Mouse (Mus musculus) forebrain, embryonic 14.5 days (tissue): Measurements from ENCODE around the gene Scin. TPM values are rescaled to one million over a fixed set of nuclear protein-coding genes. Genes with fewer than 3 reads are reported as not detected.
A peak's percentile ranks its signal among the peaks of the same experiment; 100 is the strongest.

Experiments
- ATAC-seq: fragments of 200-750 bp; cut with Nextera tagmentation; 2 replicates; pipeline ENCODE4 v1.8.0; 2017; ENCODE audit warnings: mild to moderate bottlenecking, moderate library complexity
- DNase-seq: peaks from one replicate; pipeline ENCODE4 v3.0.0-alpha.2; 2015; ENCODE audit warnings: low spot score
- H3K27ac ChIP-seq: fragments of 300-500 bp; sonication (generic); 2 replicates; pipeline ENCODE4 v1.5.1; 2014; ENCODE audit warnings: low read depth, mild to moderate bottlenecking, control low read depth, low read length, moderate library complexity
- H3K27me3 ChIP-seq: fragments of 300-500 bp; sonication (generic); replicated peaks from 2 replicates; pipeline ENCODE4 v1.6.1; 2014; ENCODE audit warnings: low read length, control low read depth, mixed read lengths; ENCODE audit not compliant: control insufficient read depth, insufficient read depth
- H3K36me3 ChIP-seq: fragments of 300-500 bp; sonication (generic); 2 replicates; pipeline ENCODE4 v1.6.1; 2014; ENCODE audit warnings: low read length, control low read depth; ENCODE audit not compliant: control insufficient read depth, insufficient read depth
- H3K4me1 ChIP-seq: fragments of 300-500 bp; sonication (generic); 2 replicates; pipeline ENCODE4 v1.6.1; 2014; ENCODE audit warnings: antibody characterized with exemption, low read length, control low read depth; ENCODE audit not compliant: control insufficient read depth, insufficient read depth
- H3K4me2 ChIP-seq: fragments of 300-500 bp; sonication (generic); 2 replicates; pipeline ENCODE4 v1.6.1; 2014; ENCODE audit warnings: mild to moderate bottlenecking, control low read depth, low read length
- H3K4me3 ChIP-seq: fragments of 300-500 bp; sonication (generic); 2 replicates; pipeline ENCODE4 v1.5.1; 2014; ENCODE audit warnings: low read depth, low read length, control low read depth
- H3K9ac ChIP-seq: fragments of 300-500 bp; sonication (generic); 2 replicates; pipeline ENCODE4 v1.6.1; 2014; ENCODE audit warnings: mild to moderate bottlenecking, low read length, control low read depth, moderate library complexity
- H3K9me3 ChIP-seq: fragments of 300-500 bp; sonication (generic); replicated peaks from 2 replicates; pipeline ENCODE4 v1.6.1; 2016; ENCODE audit warnings: low read length, control low read depth, mixed read lengths; ENCODE audit not compliant: control insufficient read depth
- WGBS: fragments of 180-500 bp; shearing (Covaris S2); extraction: QIAGEN DNeasy Blood & Tissue Kit; methylation state at CpG from one replicate; pipeline ENCODE4 v1.1.7; 2014; 5-methylcytosine and 5-hydroxymethylcytosine counted together
- polyA plus RNA-seq: library from polyadenylated mRNA; unstranded; fragments of >200 nt; fragmentation: Nextera tagmentation; extraction: Ambion mirVana; gene quantifications from 2 replicates; pipeline ENCODE4 v1.2.1, GENCODE M21; 2014

The Scin gene
- polyA plus RNA-seq, 1 experiment from 2014 or later: not detected

DNA sequence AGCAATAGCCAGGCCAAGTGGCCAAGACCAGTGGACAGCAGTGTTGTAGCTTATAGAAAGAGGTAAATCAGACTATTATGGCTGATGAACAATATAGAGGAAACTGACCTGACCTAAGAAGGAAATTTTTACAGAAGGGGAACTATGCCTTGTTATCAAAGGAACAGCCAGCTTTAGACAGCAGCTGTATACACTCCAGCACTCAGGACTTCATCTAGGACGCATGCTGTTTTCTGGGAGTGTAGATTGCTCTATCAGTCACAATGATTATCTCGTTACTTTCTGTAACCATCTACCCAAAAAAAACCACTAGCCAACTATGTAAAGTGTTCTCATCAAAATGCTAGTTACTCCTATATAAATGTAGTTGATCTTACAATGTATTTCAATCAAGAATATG lies 34.6 kb downstream of the Scin start:
- no peak overlapping the region for H3K9ac ChIP-seq
- WGBS: 80% methylated on average over 2 of the region's 2 CpGs

DNA sequence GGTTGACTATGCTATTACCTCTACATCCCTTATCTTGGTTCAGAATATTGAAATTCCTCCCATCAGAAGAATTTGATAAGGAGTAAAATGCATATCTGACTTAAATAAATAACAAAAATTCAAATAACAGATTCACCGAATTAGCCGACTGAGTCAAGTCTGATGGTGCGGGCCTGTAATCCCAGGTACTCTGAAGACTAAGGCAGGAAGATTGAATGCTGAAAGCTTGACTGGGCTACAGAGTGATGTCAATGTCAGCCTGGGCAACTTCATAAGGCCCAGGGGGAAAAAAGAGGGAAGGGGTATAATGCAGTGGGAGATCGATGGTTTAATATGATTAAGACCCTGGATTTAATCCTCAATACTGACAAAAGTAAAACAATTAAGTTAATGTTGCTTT lies 36.6 kb downstream of the Scin start:
- ATAC-seq: no peak
- Histone ChIP-seq H3K4me2 (no peak overlapping the region), H3K9me3 (no peaks in the 10 kb centered on the region), H3K27me3 (no peaks in the 10 kb centered on the region), H3K4me3 (no peak overlapping the region), H3K27ac (no peak overlapping the region), H3K36me3 (no peaks in the 10 kb centered on the region), H3K9ac (no peak overlapping the region), H3K4me1 (no peaks in the 10 kb centered on the region)
- WGBS: 93% methylated on average over 4 of the region's 4 CpGs
- no peak for DNase-seq

More for the DNA sequence above, 34.6 kb downstream of the Scin start:
- no peaks in the 10 kb centered on the region for H3K36me3 ChIP-seq
- DNase-seq: no peak
- H3K4me1 ChIP-seq: no peaks in the 10 kb centered on the region
- H3K4me2 ChIP-seq: no peak overlapping the region
- no peak overlapping the region for H3K4me3 ChIP-seq
- H3K27ac ChIP-seq: no peak overlapping the region
- no peaks in the 10 kb centered on the region for H3K9me3 ChIP-seq
- no peaks in the 10 kb centered on the region for H3K27me3 ChIP-seq
- no peak for ATAC-seq

DNA sequence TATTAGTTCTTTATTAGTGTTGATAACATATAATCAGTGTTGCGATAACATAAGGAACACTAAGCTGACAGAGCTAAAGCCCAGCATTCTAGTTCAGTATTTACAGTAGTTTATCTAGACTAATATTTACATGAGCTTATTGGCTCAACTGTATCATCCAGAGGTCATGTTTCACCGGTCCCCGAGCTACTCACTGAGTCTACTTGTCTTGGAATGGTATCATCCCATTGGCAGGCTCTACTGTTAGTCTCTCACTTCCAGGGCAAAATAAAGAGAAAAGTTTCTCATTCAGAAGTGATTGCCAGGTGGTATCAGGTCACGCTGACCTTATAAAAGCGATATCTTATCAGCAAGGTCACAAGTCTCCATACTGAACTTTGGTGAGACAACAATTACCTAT lies 37.0 kb downstream of the Scin start:
- Histone ChIP-seq H3K36me3 (no peaks in the 10 kb centered on the region), H3K9me3 (no peaks in the 10 kb centered on the region), H3K4me1 (no peaks in the 10 kb centered on the region), H3K27ac (no peak overlapping the region), H3K9ac (no peak overlapping the region), H3K27me3 (no peaks in the 10 kb centered on the region), H3K4me3 (no peak overlapping the region), H3K4me2 (no peak overlapping the region)
- DNase-seq: no peak
- 96% methylated on average over 5 of the region's 5 CpGs for WGBS
- no peak for ATAC-seq

DNA sequence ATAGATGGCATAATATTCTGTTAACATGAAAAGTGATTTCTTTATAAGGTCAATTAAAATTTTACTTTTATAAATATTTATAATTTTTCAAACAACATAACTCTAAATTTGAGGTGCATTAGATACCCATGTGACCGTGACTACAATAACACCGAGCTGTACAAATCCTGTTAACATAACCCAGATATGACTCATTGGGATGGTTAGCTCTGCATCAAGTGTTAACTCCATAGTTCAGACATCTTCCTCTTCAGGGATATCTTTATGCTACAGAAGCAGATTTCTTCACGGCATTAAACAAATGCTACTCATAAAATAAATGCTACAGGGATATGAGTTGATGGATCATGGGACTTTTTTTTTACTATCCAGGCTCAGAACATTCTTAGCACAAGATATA lies 37.6 kb downstream of the Scin start:
- no peaks in the 10 kb centered on the region for H3K27me3 ChIP-seq
- no peak overlapping the region for H3K27ac ChIP-seq
- no peak overlapping the region for H3K4me2 ChIP-seq
- WGBS: 95% methylated on average over 3 of the region's 3 CpGs
- no peak overlapping the region for H3K4me3 ChIP-seq
- no peaks in the 10 kb centered on the region for H3K4me1 ChIP-seq
- no peaks in the 10 kb centered on the region for H3K36me3 ChIP-seq
- no peak for DNase-seq
- ATAC-seq: no peak
- H3K9ac ChIP-seq: no peak overlapping the region
- no peaks in the 10 kb centered on the region for H3K9me3 ChIP-seq

DNA sequence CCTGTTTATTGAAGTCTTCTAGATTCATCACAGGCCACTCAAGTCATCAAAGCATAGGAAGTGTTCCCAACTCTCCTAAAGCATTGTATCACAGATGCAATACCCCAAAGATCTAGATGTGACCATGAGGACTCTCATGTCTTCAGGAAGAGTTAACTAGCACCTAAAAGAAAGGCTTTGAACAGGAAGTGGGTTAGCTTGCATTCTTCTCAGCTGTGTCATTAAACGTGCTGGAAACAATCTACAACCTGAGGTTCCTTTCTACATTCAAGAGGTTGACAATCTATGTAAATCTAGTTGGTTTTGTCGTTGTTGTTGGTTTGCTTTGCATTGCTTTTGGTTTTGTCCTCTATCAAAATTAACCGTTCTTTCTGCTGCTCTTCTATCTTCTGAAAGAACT lies 44.0 kb downstream of the Scin start:
- Histone ChIP-seq H3K27me3 (no peaks in the 10 kb centered on the region), H3K9me3 (no peaks in the 10 kb centered on the region), H3K27ac (no peak overlapping the region), H3K4me3 (no peak overlapping the region), H3K4me2 (no peak overlapping the region), H3K36me3 (no peaks in the 10 kb centered on the region), H3K4me1 (no peaks in the 10 kb centered on the region; the same call in 1 of the 2 replicates), H3K9ac (no peak overlapping the region)
- DNase-seq (no peak), ATAC-seq (no peak)
- whole genome bisulfite sequencing: 81% methylated on average over 3 of the region's 3 CpGs

DNA sequence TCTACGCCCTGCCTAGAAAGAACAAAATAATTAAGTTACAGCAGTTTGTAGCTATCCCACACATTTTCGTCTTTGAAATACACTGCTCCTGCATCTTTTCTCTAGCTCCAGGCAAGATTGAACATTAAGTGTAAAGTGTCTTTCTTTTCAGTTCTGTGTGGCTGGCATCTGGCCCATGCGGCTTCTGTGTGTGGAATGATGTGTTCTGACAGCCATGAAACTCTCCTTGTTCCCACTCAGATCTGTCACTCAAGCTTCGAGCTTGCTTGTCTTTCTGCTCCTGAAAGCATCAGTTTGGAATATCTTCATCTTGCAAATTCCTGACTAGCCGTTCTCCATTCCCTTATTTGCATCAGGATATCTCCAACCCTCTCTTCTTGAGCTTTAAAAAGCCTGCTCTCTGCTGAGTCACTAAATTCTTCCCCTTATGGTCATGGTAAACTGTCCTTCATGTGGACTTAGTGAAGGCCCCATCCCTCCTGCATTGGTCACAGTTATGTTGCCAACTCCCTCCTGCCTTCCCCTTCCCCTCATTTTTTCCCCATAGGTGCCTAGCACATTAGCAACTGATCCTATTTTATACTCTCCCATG lies 48.2 kb downstream of the Scin start:
- H3K9ac ChIP-seq: no peak overlapping the region
- H3K36me3 ChIP-seq: no peaks in the 10 kb centered on the region
- H3K9me3 ChIP-seq: no peaks in the 10 kb centered on the region
- no peak overlapping the region for H3K27ac ChIP-seq
- H3K4me1 ChIP-seq: no peaks in the 10 kb centered on the region; the same call in 1 of the 2 replicates
- H3K27me3 ChIP-seq: no peaks in the 10 kb centered on the region
- DNase-seq (peak; percentile 33), ATAC-seq (0 out of 2 replicates have a peak, but pooled peaks have one; percentile 40)
- H3K4me2 ChIP-seq: no peak overlapping the region
- WGBS: 51% methylated on average over 5 of the region's 5 CpGs
- no peak overlapping the region for H3K4me3 ChIP-seq

DNA sequence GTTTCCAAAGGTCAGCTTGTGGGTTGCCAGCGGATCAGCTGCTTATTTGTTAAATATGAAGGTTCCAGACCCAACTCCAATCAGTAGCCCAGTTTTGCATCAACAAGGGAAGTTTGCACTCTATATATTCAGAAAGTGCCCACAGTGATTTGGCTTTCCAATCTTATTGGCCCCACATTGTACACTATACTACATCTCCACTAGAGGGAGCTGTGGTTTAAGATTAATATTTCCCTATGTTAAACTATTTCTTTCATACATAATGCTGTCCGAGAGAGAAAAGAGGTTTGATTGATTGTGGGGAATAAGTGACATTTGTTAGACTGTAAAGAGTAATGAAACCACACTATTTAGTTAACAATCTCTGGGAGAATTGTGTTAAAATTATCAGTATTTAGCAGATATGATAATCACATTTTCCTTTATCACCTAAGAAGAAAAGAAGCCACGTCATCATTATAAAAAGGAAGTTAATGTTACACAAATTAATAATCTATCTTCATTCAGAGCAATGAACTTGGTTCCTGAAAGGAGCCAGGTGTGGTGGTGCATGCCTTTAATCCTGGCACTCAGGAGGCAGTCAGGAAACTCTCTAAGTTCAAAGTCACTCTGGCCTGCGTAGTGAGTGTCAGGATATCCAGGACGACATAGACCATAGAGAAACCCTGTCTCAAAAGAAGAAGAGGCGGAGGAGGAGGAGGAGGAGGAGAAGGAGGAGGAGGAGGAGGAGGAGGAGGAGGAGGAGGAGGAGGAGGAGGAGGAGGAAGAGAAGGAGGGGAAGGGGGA lies 51.4 kb downstream of the Scin start:
- Histone ChIP-seq H3K4me2 (no peak overlapping the region), H3K27ac (no peak overlapping the region), H3K9ac (no peak overlapping the region), H3K36me3 (no peaks in the 10 kb centered on the region), H3K9me3 (no peaks in the 10 kb centered on the region), H3K4me3 (no peak overlapping the region), H3K27me3 (no peaks in the 10 kb centered on the region), H3K4me1 (no peaks in the 10 kb centered on the region; the same call in 1 of the 2 replicates)
- peak; percentile 71 for DNase-seq
- ATAC-seq: peak; percentile 63; the same call in 1 of the 2 replicates
- 52% methylated on average over 6 of the region's 6 CpGs for whole genome bisulfite sequencing

DNA sequence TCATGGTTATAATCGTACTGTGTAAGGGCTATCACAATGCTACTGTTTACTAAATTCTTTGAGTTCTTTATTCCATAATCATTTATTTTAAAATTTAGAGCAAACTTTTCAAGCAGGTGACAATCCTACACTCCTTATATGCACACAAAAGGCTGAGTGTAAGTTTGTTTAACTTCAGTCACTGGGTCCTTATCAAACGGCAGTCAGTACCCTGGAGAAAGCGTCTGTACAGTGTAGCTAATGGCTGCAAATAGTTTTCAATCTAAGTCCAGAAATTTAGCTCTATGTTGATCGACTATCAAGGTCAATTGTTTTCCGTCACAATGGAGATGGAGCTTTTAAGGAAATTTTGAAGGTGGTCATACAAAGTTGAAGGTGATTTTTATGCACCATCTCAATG lies 52.0 kb downstream of the Scin start:
- DNase-seq: no peak
- H3K4me3 ChIP-seq: no peak overlapping the region
- H3K27me3 ChIP-seq: no peaks in the 10 kb centered on the region
- H3K27ac ChIP-seq: no peak overlapping the region
- H3K9ac ChIP-seq: no peak overlapping the region
- H3K9me3 ChIP-seq: no peaks in the 10 kb centered on the region
- H3K36me3 ChIP-seq: no peaks in the 10 kb centered on the region
- no peak for ATAC-seq
- H3K4me1 ChIP-seq: no peaks in the 10 kb centered on the region; the same call in 1 of the 2 replicates
- WGBS: 80% methylated on average over 5 of the region's 5 CpGs
- no peak overlapping the region for H3K4me2 ChIP-seq

DNA sequence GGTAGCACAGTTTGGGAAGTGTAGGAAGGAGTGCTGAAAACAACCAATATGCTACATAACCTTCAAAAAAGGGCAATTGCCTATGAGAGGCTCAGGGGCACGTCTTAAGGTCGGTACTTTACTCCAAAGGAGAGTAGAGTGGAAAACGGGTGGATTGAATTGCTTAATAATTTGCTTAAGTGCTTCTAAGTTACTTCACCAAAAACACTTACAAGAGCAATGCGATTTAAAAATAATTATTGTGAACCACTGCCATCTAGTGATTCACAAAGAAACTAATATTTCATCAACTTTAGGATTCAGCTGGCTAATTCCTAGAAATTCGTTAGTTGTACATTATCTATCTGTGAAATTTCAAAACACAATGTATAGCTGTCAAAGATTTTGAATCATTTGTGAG lies 60.4 kb downstream of the Scin start:
- Histone ChIP-seq H3K36me3 (no peaks in the 10 kb centered on the region), H3K9me3 (no peaks in the 10 kb centered on the region), H3K4me1 (no peaks in the 10 kb centered on the region), H3K27me3 (no peaks in the 10 kb centered on the region), H3K9ac (no peak overlapping the region), H3K4me3 (no peak overlapping the region), H3K27ac (no peak overlapping the region), H3K4me2 (no peak overlapping the region)
- ATAC-seq: no peak
- DNase-seq: peak; percentile 56
- WGBS: 73% methylated on average over 5 of the region's 5 CpGs
